Mouse (Mus musculus) right cerebral cortex, postnatal 25 days (tissue): ENCODE measurements around the gene Daam1.

Experiments
- DNase-seq: peaks from one replicate; pipeline ENCODE4 v3.0.0; 2022

Daam1 gene

GRCm38 (mm10) chr12:71975626-71976025 lies 144.7 kb downstream of the Daam1 start:
- DNase-seq = no peak

- no peak for DNase-seq
Measured at GRCm38 (mm10) chr12:71976361-71976960, 145.6 kb downstream of the Daam1 start.

DNA sequence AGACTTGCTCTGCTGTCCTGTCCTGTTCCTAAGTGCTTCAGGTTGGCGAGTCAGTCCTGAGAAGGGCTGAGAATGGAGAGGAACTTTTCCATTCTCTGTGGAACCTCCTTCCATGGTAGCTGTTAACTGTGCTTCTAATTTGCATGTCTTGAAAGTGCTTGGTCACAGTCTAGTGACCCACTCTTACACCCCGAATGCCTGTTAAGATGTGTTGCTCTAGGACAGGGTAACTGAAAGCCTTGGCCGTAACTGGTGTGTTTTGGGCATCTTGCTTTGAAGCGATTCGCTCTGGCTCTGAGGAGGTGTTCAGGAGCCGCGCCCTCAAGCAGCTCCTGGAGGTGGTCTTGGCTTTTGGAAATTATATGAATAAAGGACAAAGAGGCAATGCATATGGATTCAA lies 146.5 kb downstream of the Daam1 start:
- no peak for DNase-seq

GRCm38 (mm10) chr12:71978513-71979352 lies 147.9 kb downstream of the Daam1 start:
- no peak for DNase-seq

DNA sequence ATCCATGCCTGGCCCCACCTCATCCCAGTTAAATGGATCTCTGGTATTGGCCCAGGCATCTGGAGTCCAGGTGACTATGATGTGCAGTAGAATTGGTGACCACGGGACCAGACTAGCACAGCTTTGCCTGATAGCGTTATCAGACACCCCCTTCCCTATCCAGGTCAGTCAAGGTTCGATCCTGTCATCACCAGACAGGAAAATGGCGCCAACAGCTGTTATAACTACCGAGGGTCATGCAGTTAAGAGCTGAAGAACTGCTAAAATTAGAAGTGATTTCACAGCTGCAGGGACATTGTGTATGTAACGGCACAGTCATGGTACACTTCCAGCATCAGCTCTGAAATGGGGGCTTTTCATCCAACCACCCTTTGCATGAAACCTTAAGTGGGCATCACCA lies 149.3 kb downstream of the Daam1 start:
- no peak for DNase-seq

DNA sequence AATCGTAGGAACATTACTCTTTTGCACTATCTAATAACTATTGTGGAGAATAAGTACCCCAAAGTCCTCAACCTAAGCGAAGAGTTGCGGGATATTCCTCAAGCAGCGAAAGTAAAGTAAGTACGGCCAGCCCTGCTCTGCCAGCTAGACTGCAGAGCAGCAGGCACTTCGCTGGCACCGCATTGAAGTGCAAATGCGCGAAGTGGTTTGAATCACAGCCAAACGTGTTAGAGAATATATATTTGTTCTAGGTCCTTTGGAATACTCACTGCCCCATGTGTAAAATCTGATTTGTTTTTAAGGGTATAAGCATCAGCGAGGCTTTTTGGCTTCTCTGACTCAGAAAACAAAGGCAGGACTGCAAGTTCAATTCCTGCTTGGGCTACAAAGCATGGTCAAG lies 149.9 kb downstream of the Daam1 start:
- no peak for DNase-seq

DNA sequence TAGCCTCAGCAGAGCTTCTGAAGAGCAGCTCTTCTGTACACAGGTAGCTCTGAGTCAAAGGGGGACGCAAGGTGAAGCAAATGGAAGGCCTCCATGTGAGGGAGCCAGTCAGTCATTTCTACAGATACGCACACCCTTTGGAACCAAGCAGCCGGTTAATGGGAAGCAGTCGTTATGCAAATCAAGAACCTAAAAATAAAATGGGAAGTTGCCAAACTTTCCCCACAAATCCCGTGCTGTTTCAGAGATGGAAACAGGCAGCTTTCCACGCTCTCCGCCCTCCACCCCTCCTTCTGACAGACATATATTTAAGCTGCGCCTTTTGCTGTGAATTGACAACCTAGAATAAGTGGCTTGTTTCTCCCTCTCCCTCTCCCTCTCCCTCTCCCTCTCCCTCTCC lies 150.4 kb downstream of the Daam1 start:
- no peak for DNase-seq

- DNase-seq = no peak
Measured at GRCm38 (mm10) chr12:71981791-71982190, 150.9 kb downstream of the Daam1 start.

DNA sequence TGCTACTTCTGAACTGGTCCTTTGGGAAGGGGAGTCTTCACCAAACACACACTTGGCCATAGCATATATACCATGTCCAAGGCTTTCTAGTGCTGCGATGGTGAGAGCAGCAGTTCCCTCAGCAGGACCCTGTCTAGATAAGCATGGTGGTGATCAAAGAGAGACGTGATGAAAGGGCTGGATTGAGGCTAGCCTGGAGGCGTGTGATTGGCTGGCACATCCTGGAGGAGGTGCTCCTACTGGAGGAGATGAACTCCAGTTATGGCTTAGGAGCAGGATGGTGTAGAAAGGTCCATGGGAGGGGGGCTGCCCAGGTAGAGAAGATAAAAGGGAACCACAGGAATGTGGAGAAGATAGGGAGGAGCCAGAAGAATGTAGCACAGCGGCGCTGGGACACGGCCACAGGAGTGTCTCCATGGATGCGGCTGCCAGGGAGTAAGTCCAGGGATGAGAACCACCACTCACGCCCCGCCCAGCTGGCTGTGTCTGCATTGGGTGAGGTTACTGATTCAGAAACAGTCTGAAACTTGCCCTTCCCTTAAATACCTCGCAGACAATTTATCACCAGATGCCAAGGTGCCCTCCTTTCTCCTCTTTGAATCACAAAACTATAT lies 152.3 kb downstream of the Daam1 start:
- DNase-seq = no peak

GRCm38 (mm10) chr12:71987161-71987560 lies 156.3 kb downstream of the Daam1 start:
- no peak for DNase-seq

DNA sequence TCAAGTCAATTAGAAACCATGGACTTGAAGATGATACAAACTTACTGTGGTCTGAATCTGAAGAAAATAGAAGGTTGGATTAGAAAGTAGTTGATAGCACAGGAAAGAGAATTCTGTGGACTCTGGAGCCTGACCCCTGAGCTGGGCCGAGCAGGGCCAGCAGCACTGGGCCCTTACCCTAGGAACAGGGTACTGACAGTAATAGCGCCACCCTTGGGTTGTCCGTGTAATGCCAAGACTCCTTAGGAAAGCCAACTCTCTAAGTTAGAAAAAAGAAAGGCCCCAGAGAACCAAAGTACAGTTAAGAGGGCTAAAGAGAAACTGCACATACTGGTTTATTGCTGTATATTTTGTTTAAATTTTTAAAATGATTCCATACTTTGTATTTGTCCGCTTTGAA lies 157.0 kb downstream of the Daam1 start:
- no peak for DNase-seq

DNA sequence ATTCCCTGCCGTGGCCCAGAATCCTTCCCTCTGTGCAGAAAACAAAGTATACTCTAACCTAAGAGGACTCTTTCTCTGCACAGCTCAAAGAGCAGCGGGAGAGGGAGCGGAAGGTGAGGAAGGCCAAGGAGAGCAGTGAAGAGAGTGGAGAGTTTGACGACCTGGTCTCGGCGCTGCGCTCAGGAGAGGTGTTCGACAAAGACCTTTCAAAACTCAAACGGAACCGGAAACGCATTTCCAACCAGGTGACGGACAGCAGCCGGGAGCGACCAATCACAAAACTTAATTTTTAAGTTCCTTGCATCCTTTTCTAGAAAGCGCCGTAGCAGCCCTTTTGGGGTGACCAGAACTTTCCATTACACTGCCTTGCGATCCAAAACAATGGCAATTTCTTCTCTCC lies 158.7 kb downstream of the Daam1 start:
- DNase-seq = no peak

DNA sequence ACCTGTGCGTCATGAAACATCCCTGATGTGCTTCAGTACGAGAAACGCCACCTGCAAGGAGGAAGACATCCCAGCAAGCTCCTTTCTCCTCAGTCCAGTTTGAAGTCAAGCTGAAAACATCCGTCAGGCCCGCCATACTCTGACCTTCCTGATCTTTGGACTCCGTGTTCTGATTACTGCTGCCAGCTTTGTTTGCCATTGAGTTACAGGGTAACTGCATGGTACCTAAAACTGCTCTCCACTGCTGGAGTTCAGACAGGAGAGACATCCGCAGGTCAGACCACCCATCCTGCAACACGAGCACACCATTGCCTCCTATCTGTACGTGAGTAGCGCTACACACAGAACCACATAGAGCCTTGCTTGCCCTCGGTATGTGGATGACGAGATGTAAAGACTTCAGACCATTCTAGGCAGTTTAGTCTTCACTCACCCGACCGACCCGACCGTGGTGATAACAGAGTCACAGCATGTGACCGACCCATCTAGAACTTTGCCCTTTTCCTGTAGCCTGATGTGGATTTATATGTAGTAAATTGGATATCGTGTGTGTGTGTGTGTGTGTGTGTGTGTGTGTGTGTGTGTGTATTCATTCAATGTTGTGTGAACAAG lies 161.8 kb downstream of the Daam1 start:
- DNase-seq = no peak

DNA sequence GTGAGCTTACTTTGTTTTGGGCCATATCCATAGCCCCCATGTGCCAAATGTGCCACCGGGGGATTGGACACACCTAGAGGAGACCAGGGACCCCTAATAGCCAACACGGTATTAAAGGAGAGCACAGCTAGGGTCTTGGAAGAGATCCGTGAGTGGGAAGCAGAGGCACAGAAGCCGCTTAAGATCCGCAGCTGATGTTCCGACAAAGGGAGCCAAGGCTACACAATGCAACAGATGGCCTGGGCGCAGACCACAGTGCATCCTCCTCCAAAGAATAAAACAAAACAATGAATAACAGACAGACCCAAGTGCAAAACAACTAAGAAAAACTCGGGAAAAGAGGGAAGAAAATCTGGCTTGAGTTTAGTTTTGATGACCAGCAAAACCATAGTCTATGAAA lies 165.0 kb downstream of the Daam1 start:
- no peak for DNase-seq

DNA sequence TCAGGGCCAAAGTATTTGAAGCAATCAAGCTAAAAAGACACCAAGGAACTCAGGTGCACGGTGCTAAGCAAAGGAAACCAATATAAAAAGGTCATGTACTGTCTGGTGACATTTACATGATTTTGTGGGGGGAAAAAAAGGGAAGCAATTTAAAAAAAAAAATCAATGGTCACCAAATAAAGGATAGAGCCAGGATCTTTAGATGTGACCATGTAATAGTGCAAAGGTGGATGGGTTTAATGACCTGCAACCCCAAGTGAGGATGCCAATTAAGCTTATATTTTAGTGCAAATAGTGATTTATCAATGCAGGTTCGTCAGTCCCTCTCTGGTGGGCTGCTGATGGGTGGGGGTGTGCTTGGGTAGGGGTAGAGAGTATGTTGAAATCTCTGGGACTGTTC lies 166.0 kb downstream of the Daam1 start:
- DNase-seq = no peak

GRCm38 (mm10) chr12:71997364-71997763 lies 166.5 kb downstream of the Daam1 start:
- DNase-seq = no peak

- no peak for DNase-seq
Measured at GRCm38 (mm10) chr12:71998653-71999052, 167.8 kb downstream of the Daam1 start.

DNA sequence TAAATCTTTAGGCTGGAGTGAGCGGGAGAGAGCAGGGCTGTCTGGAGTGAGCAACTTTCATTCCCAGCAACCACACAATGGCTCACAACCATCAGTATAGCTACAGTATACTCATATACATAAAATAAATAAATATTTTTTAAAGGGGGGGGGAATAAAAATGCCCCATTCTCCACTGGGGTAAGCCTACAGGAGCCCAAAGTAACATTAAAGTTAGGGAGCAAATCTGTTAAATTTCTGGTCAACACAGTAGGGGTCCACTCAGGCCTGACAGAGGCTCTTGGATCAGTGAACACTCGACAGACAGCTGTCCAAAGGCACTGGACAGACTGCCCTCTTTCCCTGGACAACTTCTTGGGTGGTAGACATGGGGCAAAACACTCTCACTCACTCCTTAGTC lies 168.8 kb downstream of the Daam1 start:
- DNase-seq = no peak

DNA sequence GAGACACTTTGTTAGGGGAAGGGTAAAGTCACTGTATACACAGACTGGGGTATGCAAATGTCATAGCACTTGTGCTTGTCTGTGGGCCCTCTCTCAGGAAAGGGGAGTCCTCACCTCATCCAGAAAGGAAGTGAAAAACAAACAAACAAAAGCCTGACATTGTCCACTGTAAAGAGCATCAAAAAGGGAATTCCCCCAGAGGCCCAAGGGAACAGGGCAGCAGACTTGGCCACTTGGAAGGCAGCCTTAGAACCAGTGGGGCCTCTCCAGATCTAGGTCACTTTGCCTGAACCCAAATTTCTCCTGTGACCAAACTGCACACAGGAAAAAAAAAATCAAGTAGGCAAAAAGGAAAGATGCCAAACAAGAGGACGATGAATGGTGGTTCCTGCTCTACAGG lies 170.9 kb downstream of the Daam1 start:
- DNase-seq = no peak

DNA sequence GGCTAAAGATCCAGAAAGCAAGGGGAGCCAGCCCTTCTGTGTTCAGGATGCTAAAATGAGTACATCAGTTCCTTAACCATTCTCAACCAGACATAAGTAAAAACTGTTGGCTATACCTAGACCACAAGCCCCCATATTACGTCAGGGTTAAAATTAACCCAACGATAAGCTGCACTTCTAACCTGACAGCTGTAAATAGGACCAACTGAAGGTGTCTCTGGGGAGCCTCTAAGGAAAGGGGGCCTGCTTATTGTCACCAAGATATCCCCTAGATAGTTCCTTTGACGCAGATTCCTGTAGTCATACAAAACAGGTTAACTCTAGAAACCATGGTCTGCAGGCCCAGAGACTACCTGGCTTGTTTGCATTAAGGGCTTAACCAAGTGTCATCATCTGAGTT lies 174.4 kb downstream of the Daam1 start:
- no peak for DNase-seq

DNA sequence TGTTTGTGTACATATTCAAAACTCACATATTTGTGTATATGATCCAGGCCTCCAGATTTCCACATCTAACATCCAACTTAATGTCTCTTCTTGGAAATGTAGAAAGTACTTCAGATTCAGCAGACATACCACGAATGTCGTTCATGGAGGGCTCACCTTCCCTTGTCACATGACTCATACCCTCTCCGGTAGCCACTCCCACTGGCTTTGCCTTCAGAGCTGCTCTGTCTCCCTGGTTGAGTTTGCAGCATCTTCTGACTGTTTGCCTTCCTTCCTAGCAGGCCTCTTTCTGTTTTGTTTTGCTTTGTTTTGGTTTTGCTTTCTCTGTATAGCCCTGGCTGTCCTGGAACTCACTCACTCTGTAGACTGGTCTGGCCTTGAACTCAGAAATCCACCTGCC lies 176.8 kb downstream of the Daam1 start:
- no peak for DNase-seq

DNA sequence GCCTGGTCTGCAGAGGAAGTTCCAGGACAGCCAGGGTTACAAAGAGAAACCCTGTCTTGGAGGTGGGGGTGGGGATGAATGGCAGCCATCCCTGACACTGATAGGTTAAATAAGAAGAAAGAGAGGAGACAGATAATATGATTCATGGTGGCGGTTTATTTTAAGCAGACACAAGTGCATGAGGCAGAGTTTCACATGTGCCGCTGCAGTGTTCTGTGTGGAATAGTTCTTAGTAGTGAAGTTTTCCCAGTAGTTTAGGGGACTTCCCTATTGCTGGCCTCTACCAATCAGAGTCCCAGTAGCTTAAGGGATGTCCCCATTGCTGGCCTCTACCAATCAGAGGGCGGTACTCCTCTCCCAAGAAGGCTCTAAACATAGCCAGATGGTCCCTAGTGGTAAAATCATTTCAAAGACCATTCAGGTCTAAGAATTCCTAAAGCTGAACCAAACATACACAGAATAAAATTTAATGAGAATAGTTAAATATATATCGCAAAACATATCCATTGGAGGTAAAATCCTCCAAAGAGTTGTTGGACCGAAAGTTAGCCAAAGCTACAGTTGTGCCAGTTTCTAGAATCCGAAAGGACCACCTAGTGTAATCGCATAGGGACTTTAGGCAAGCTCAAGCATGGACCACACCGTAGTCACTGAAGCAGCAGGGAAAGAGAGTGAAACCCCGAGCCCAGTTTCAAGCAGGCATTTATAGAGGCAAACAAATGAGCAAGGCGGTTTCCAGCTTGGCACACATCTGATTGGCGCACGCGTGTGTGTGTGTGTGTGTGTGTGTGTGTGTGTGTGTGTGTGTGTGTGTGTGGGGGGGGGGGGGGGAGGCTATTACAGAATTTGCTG lies 178.4 kb downstream of the Daam1 start:
- DNase-seq = no peak

DNA sequence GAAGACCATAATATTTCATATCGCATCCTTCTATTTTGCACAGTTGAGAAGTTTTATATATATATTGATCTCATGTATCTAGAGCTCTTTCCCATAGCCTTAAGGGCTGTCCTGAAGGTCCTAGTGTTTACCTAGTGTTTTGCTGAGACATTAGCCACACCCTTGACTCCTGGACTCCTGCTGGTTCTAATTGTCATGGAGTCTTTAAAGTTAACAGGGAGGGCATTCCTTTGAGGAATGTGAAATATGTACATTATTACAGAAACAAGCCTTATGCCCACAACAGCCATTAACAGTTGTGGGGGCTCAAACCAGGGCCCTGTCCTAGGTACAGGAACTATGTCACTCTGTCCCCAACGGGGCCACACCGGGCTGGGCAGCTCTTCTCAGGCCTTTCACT lies 180.5 kb downstream of the Daam1 start:
- no peak for DNase-seq
